Mouse (Mus musculus): ENCODE data around the gene Setd4.

Setd4 gene

GRCm38 (mm10) chr16:93603439-93604212, at the start of gene Setd4:
Gene Setd4, minus strand, starts transcription at chr16:93604063.
- in situ Hi-C loops (cut with MboI, MseI), result no loop called here

DNA sequence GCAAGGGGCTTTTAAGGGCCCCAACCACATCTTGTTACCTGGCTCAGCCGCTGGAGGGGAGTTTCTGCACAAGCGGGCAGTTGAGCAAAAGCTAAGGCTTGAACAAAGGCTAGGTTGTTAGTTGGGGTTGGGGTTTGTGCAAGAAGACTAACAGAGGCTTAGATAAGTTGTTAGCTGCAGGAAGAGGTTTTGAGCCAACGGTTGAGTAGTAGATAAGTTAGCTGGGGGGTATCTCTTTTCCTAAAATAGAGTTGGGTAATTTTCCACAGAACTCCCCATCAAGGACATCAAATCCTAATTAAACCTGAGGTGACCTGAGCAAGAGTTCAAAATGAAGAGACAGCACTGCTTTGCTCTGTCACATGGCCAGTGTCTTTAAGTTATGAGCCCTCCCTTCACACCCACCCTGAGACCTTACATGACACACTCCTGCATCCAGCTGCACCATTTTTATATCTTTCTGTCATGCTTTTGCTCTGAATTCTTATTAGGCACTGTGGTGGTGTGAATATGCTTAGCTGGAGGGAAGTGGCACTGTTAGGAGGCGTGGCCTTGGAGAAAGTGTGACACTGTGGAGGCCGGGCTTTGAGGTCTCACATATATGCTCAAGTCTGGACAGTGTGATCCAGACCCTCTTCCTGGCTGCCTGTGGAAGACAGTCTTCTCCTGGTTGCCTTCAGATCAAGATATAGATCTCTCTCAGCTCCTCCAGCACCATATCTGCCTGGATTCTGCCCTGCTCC, 44.7 kb upstream of the Setd4 start:
- in situ Hi-C loops (cut with MboI, MseI), result no loop called here

DNA sequence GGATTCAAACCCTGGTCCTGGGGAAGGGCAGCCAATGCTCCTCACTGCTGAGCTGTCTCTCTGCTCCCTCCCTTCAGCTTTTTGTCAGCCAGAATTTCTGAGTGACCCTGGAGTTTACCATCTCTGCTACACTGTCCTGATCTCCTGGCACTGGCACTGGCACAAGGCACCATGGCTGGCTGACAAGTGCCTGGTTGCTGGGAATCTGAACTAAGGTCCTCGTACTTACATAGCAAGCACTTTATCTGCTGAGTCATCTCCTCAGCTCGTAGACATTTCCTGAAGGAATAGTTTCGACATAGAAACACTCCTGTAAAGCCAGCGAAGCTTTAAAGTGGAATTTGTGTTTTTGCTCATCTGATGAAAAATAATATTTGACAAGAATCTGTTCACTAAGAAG, 40.1 kb upstream of the Setd4 start:
- in situ Hi-C loops (cut with MboI, MseI), result no loop called here

DNA sequence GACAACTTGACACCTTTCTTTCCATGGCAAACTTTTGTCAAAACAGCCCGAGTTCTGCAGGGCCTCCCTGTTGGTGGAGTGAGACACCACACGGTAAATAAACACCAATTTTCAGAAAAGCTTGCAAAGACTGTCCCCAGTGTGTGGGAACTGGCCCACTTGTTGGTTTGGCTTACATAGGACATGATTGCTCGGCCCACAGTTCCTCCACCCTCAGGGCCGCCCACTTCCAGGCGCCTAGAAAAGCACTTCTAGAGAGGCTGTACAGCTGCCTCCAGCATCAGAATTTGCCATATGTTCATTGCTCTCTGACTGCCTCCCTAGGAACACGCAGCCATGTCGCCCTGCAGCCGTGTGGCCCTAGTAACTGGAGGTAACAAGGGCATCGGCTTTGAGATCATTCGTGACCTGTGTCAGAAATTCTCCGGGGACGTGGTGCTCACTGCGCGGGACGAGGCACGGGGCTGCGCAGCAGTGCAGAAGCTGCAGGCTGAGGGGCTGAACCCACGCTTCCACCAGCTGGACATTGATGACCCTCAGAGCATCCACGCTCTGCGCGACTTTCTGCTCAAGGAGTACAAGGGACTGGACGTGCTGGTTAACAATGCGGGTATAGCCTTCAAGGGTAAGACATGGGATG, 24.0 kb upstream of the Setd4 start, which contains the start of gene Gm5678:
TSS of gene Gm5678 (plus strand) at position 337 of the 640 bp plus-strand sequence.
- in situ Hi-C loops (cut with MboI, MseI), result no loop called here

- in situ Hi-C loops (cut with MboI, MseI), result no loop called here
These were observed 22.9 kb upstream of the Setd4 start for GRCm38 (mm10) chr16:93626745-93627144.

DNA sequence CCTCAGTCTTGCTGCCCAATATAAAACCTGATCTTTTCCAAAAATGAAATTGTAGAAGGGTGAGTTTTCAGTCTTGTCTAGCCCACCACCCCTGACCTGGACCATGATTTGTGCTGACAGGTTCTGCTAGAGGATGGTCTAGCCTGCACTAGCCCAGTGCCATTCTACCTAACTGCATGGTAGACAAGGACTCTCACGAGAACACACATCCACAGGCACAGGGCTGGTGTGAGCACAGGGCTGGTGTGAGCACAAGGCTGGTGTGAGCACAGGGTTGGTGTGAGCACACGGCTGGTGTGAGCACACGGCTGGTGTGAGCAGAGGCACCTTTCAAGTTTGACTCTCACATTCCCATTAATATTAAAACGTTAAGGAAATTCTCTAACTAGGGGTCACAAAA, 20.8 kb upstream of the Setd4 start:
- in situ Hi-C loops (cut with MboI, MseI), result loop anchor here (5.0 kb wide), 1 partner anchor 48 kb away; no protein-coding TSS in a partner anchor

- in situ Hi-C loops (cut with MboI, MseI), result loop anchor here (5.0 kb wide), 1 partner anchor 49 kb away; no protein-coding TSS in a partner anchor
These were observed 19.9 kb upstream of the Setd4 start for GRCm38 (mm10) chr16:93623759-93624158.

- in situ Hi-C loops (cut with MboI, MseI), result no loop called here
These were observed 11.4 kb upstream of the Setd4 start for GRCm38 (mm10) chr16:93615118-93615870.

GRCm38 (mm10) chr16:93610961-93611360, 7.1 kb upstream of the Setd4 start:
- in situ Hi-C loops (cut with MboI, MseI), result no loop called here

- in situ Hi-C loops (cut with MboI, MseI), result no loop called here
These were observed 5.9 kb upstream of the Setd4 start for GRCm38 (mm10) chr16:93609796-93610195.

DNA sequence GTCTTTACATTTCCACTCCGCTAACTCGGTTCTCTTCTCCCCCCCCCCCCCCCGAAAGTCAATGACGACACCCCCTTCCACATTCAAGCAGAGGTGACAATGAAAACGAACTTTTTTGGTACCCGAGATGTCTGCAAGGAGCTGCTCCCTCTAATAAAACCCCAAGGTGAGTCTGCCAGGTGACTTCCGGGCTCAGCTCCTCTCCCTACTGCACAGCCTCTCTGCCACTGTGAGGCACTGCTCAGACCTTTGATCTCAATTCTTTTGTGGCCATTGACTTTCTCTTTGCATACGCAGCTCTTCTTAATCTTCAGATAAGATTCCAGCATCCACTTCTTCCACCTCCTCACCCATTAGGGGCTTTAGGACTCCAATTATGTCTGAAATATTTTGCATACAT, 4.9 kb upstream of the Setd4 start:
- in situ Hi-C loops (cut with MboI, MseI), result no loop called here

- in situ Hi-C loops (cut with MboI, MseI), result no loop called here
These were observed 3.8 kb upstream of the Setd4 start for GRCm38 (mm10) chr16:93607669-93608101.

- in situ Hi-C loops (cut with MboI, MseI), result no loop called here
These were observed 2.3 kb upstream of the Setd4 start for GRCm38 (mm10) chr16:93606146-93606545.

- in situ Hi-C loops (cut with MboI, MseI), result no loop called here
These were observed 1.7 kb upstream of the Setd4 start, which contains the start of gene Cbr1 for GRCm38 (mm10) chr16:93605553-93605952. Gene Cbr1, plus strand, starts transcription at chr16:93605853.

DNA sequence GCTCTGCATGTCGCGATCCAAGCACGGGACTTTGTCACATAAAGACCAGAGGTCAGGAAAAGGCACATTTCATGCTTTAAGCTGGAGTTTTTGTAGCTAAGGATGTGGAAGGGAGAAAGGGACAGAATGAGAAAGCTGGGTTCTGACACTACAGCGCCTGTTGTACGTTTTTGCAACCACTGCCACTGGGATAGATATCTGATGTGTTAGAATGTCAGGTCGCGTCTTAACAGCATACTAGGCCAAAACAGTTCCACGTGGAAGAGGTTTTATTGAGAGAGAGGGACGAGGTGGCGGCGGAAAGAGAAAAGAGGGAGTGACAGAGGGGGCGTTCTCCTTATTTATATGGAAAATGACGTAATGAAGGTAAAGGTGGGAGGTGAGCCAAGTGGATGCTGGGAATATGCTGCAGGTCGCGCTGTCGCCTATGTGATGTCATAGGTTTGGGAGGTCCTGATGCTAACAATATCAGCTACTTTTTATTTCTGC, 662 bp upstream of the Setd4 start:
- in situ Hi-C loops (cut with MboI, MseI), result no loop called here

- in situ Hi-C loops (cut with MboI, MseI), result no loop called here
These were observed 4.4 kb downstream of the Setd4 start for GRCm38 (mm10) chr16:93599461-93599860.

DNA sequence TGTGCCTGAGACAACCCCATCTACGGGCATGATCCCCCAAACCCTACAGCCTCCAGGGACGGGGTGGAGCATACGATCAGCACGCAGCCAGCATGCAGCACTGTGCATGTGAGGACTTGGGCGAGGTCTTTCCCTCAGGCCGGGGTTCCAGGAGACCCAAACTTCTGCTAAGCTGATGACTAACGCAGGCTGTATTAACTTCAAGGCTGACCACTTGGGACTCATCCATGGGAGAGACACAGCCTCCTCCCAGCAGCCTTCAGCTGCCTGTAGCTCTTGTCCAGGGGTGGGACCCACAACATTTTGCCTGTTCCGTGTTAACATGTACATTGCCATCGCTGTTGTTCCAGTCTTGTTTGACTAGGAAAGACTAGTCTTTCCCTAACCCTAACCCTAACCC, 6.3 kb downstream of the Setd4 start:
- in situ Hi-C loops (cut with MboI, MseI), result no loop called here

- in situ Hi-C loops (cut with MboI, MseI), result no loop called here
These were observed 7.1 kb downstream of the Setd4 start for GRCm38 (mm10) chr16:93596807-93597206.

DNA sequence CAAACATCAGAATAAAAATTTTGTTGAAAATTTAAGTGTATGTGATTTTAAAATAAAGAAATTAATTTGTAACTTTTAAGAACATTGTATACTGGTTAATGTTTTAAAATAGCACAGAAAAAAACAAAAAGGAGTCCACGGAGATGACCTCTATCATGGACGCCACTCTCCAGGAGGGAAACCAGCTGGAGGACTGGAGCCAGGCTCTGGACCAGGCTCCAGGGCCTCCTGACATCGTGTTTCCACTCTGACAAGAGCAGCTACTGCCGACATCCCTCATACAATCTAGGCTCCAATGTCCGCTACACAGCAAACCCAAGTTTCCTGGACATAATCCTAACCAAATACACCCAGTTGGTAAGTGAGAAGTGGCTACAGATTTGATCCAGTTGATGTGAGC, 8.1 kb downstream of the Setd4 start:
- in situ Hi-C loops (cut with MboI, MseI), result no loop called here

DNA sequence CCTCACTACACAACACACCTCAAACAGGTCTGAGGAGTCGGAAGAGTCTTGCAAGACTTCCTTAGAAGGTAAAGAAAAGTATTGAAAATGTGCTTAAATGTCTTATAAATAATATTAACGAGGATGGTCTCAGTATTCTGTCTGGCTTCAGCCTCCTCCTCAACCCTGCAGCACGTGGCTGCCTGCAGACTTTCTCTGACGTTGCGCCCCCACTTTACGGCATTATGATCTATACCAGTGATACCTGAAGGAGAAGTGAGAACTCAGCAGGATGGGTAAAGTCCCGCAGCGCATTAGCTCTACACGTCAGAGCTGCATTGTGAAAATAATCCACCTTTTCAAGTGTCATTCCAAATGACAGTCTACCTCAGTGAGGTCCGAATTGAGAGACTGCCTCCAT, 9.4 kb downstream of the Setd4 start:
- in situ Hi-C loops (cut with MboI, MseI), result no loop called here

- in situ Hi-C loops (cut with MboI, MseI), result no loop called here
These were observed 10.5 kb downstream of the Setd4 start for GRCm38 (mm10) chr16:93593406-93593805.
